Mouse (Mus musculus): ENCODE measurements at regions not wholly inside any gene's neighbourhood (a gene's known extent, or its start where the extent isn't known, plus 50 kb on each side); places are given as distances from the start of the nearest gene placed in this dataset.

GRCm38 (mm10) chr2:123473840-123474239, 615.9 kb upstream of the Sema6d start:
- DNase-seq (ENCODE audit: low read depth, low spot score), result no peak

GRCm38 (mm10) chr2:123486681-123487080, 603.1 kb upstream of the Sema6d start:
- peak; percentile 71 for DNase-seq (ENCODE audit: low read depth, low spot score)

GRCm38 (mm10) chr2:123506162-123506561, 583.6 kb upstream of the Sema6d start:
- no peak for DNase-seq (ENCODE audit: low read depth, low spot score)

- no peak for DNase-seq (ENCODE audit: low read depth, low spot score)
These were observed 582.7 kb upstream of the Sema6d start for GRCm38 (mm10) chr2:123507095-123507494.

- DNase-seq (ENCODE audit: low read depth, low spot score), result peak; percentile 41
These were observed 560.9 kb upstream of the Sema6d start for GRCm38 (mm10) chr2:123528915-123529314.

- DNase-seq (ENCODE audit: low read depth, low spot score), result peak; percentile 51
These were observed 556.6 kb upstream of the Sema6d start for GRCm38 (mm10) chr2:123532946-123533791.

GRCm38 (mm10) chr2:123551249-123551850, 538.4 kb upstream of the Sema6d start:
- DNase-seq (ENCODE audit: low read depth, low spot score), result peak; percentile 7

GRCm38 (mm10) chr2:123558123-123558650, 531.6 kb upstream of the Sema6d start:
- DNase-seq (ENCODE audit: low read depth, low spot score), result no peak

All from brain, adult 2 months (tissue).